Comparison of ENCODE assay signal across 11 mouse cellular contexts in genomic region chr3:143947079-143947937, GRCm38 (mm10).
A peak's percentile ranks its signal among the peaks of the same experiment; 100 is the strongest.
DNase-seq lines count a peak whose midpoint lies in the region; ATAC-seq lines count a peak whose summit lies in the region.
"Had no signal": no experiment of that assay in that cellular context is flagged by ENCODE, and none has a peak within 500 bp of the region (broad histone marks: within the 10 kb centered on the region; RNA-seq: fewer than 3 reads in every experiment).

No protein-coding gene starts in this region.

- H3K27me3 ChIP-seq in limb, embryonic 11.5 days (ENCODE audit: control insufficient read depth, insufficient read depth, low read length) = no peaks in the 10 kb centered on the region
- H3K27me3 ChIP-seq in limb, embryonic 10.5 days (ENCODE audit: low read depth, poor library complexity, severe bottlenecking) = no peaks in the 10 kb centered on the region
- H3K27me3 ChIP-seq in embryonic facial prominence, embryonic 11.5 days (ENCODE audit: control insufficient read depth, insufficient read depth, low read length) = no peaks in the 10 kb centered on the region
- H3K27me3 ChIP-seq in hindbrain, embryonic 15.5 days = no peaks in the 10 kb centered on the region
- H3K27me3 ChIP-seq in neural tube, embryonic 15.5 days (replicated peaks) = peaks cover 3% of the 10 kb centered on the region
- no peaks in the 10 kb centered on the region for H3K27me3 ChIP-seq in heart, embryonic 11.5 days (ENCODE audit: control insufficient read depth, insufficient read depth, low read length)

- no peak overlapping the region for H3K9ac ChIP-seq in limb, embryonic 11.5 days (ENCODE audit: low read length)
- no peak overlapping the region for H3K9ac ChIP-seq in embryonic facial prominence, embryonic 11.5 days (replicated peaks; ENCODE audit: low read length)
- no peak overlapping the region for H3K9ac ChIP-seq in hindbrain, embryonic 15.5 days
- no peak overlapping the region for H3K9ac ChIP-seq in neural tube, embryonic 15.5 days (replicated peaks)
- no peak overlapping the region for H3K9ac ChIP-seq in heart, embryonic 11.5 days (ENCODE audit: low read depth, low read length)

- no peaks in the 10 kb centered on the region for H3K36me3 ChIP-seq in limb, embryonic 11.5 days (ENCODE audit: control insufficient read depth, insufficient read depth, low read length)
- H3K36me3 ChIP-seq in limb, embryonic 10.5 days = no peaks in the 10 kb centered on the region
- H3K36me3 ChIP-seq in embryonic facial prominence, embryonic 11.5 days (replicated peaks; ENCODE audit: control insufficient read depth, insufficient read depth, low read depth, low read length) = no peaks in the 10 kb centered on the region
- H3K36me3 ChIP-seq in hindbrain, embryonic 15.5 days = no peaks in the 10 kb centered on the region
- no peaks in the 10 kb centered on the region for H3K36me3 ChIP-seq in neural tube, embryonic 15.5 days
- no peaks in the 10 kb centered on the region for H3K36me3 ChIP-seq in heart, embryonic 11.5 days (ENCODE audit: control insufficient read depth, insufficient read depth, low read length)

- 13% methylated on average over 11 of the region's 11 CpGs for WGBS in limb, embryonic 11.5 days
- WGBS in limb, embryonic 10.5 days = 23% methylated on average over 11 of the region's 11 CpGs
- 34% methylated on average over 11 of the region's 11 CpGs for WGBS in embryonic facial prominence, embryonic 11.5 days
- 25% methylated on average over 11 of the region's 11 CpGs for WGBS in hindbrain, embryonic 15.5 days
- 8% methylated on average over 11 of the region's 11 CpGs for WGBS in neural tube, embryonic 15.5 days
- WGBS in heart, embryonic 11.5 days (ENCODE audit: insufficient replicate concordance) = 55% methylated on average over 11 of the region's 11 CpGs

- H3K4me2 ChIP-seq in limb, embryonic 11.5 days (ENCODE audit: low read depth, severe bottlenecking) = peak overlapping the region; percentile 8; the same call in 1 of the 2 replicates
- no peak overlapping the region for H3K4me2 ChIP-seq in embryonic facial prominence, embryonic 11.5 days (ENCODE audit: low read depth, low read length)
- H3K4me2 ChIP-seq in hindbrain, embryonic 15.5 days = peak overlapping the region; percentile 36
- peak overlapping the region; percentile 42 for H3K4me2 ChIP-seq in neural tube, embryonic 15.5 days
- H3K4me2 ChIP-seq in heart, embryonic 11.5 days = no peak overlapping the region

- H3K4me3 ChIP-seq in limb, embryonic 11.5 days (ENCODE audit: low read depth, low read length) = no peak overlapping the region
- no peak overlapping the region for H3K4me3 ChIP-seq in limb, embryonic 10.5 days
- no peak overlapping the region for H3K4me3 ChIP-seq in embryonic facial prominence, embryonic 11.5 days (ENCODE audit: low read depth, low read length)
- no peak overlapping the region for H3K4me3 ChIP-seq in hindbrain, embryonic 15.5 days
- H3K4me3 ChIP-seq in neural tube, embryonic 15.5 days (replicated peaks) = no peak overlapping the region
- H3K4me3 ChIP-seq in heart, embryonic 11.5 days (ENCODE audit: low read depth, low read length) = no peak overlapping the region

- H3K9me3 ChIP-seq in limb, embryonic 11.5 days (ENCODE audit: control insufficient read depth, low read length) = no peaks in the 10 kb centered on the region
- no peaks in the 10 kb centered on the region for H3K9me3 ChIP-seq in limb, embryonic 10.5 days (replicated peaks)
- no peaks in the 10 kb centered on the region for H3K9me3 ChIP-seq in embryonic facial prominence, embryonic 11.5 days (replicated peaks; ENCODE audit: control insufficient read depth, low read length)
- H3K9me3 ChIP-seq in hindbrain, embryonic 15.5 days = no peaks in the 10 kb centered on the region
- H3K9me3 ChIP-seq in neural tube, embryonic 15.5 days (replicated peaks) = no peaks in the 10 kb centered on the region
- H3K9me3 ChIP-seq in heart, embryonic 11.5 days (replicated peaks; ENCODE audit: control insufficient read depth, low read length) = no peaks in the 10 kb centered on the region

- no peak overlapping the region for H3K27ac ChIP-seq in limb, embryonic 11.5 days (replicated peaks; ENCODE audit: low read depth, low read length)
- H3K27ac ChIP-seq in limb, embryonic 10.5 days = no peak overlapping the region
- H3K27ac ChIP-seq in embryonic facial prominence, embryonic 11.5 days (replicated peaks; ENCODE audit: low read depth, low read length) = no peak overlapping the region
- no peak overlapping the region for H3K27ac ChIP-seq in hindbrain, embryonic 15.5 days (replicated peaks)
- no peak overlapping the region for H3K27ac ChIP-seq in neural tube, embryonic 15.5 days (replicated peaks)
- no peak overlapping the region for H3K27ac ChIP-seq in heart, embryonic 11.5 days (ENCODE audit: low read depth, low read length)

- no peak for DNase-seq in limb, embryonic 11.5 days (ENCODE audit: low spot score)
- no peak for DNase-seq in limb, embryonic 10.5 days (ENCODE audit: low spot score)
- DNase-seq in embryonic facial prominence, embryonic 11.5 days (ENCODE audit: low spot score) = peak; percentile 23
- no peak for DNase-seq in frontal cortex, postnatal 10 days (ENCODE audit: low spot score in 2 of 2)
- DNase-seq in left cerebral cortex, adult 9 months (ENCODE audit: low spot score in 2 of 2) = no peak
- DNase-seq: kidney, adult 2 months; lung, adult 2 months; right cerebral cortex, postnatal 25 days had no signal

- ATAC-seq in limb, embryonic 11.5 days (ENCODE audit: insufficient number of reproducible peaks, low FRiP score, low TSS enrichment, low read depth) = no peak
- ATAC-seq in embryonic facial prominence, embryonic 11.5 days (replicated peaks; ENCODE audit: insufficient number of reproducible peaks, low FRiP score, low TSS enrichment, low read depth) = no peak; the same call in 1 of the 2 replicates
- ATAC-seq in hindbrain, embryonic 15.5 days (ENCODE audit: low FRiP score, low read depth) = no peak
- ATAC-seq in neural tube, embryonic 15.5 days (ENCODE audit: low FRiP score) = no peak; the same call in 1 of the 2 replicates
- no peak for ATAC-seq in heart, embryonic 11.5 days (replicated peaks; ENCODE audit: insufficient number of reproducible peaks, low FRiP score, low TSS enrichment)

- no peaks in the 10 kb centered on the region; the same call in 1 of the 2 replicates for H3K4me1 ChIP-seq in limb, embryonic 11.5 days (ENCODE audit: control insufficient read depth, insufficient read depth, low read length)
- H3K4me1 ChIP-seq in limb, embryonic 10.5 days = peaks cover 32% of the 10 kb centered on the region
- no peaks in the 10 kb centered on the region for H3K4me1 ChIP-seq in embryonic facial prominence, embryonic 11.5 days (ENCODE audit: control insufficient read depth, insufficient read depth, low read length)
- H3K4me1 ChIP-seq in hindbrain, embryonic 15.5 days (replicated peaks) = peaks cover 6% of the 10 kb centered on the region
- H3K4me1 ChIP-seq in neural tube, embryonic 15.5 days = peaks cover 11% of the 10 kb centered on the region
- H3K4me1 ChIP-seq in heart, embryonic 11.5 days (ENCODE audit: control insufficient read depth, insufficient read depth, low read length) = no peaks in the 10 kb centered on the region

Comparison
In these comparisons a context has a peak if more than half of its experiments do, and no peak if none do; other contexts are left out.
1. H3K4me2 ChIP-seq: peak in limb, embryonic 11.5 days (single experiment), hindbrain, embryonic 15.5 days (single experiment) and neural tube, embryonic 15.5 days (single experiment); none in embryonic facial prominence, embryonic 11.5 days (single experiment) and heart, embryonic 11.5 days (single experiment).